Mouse (Mus musculus) lung, postnatal 0 days (tissue): ENCODE results near the gene Polr3f. TPM values are rescaled to one million over a fixed set of nuclear protein-coding genes. Genes with fewer than 3 reads are reported as not detected.
A peak's percentile ranks its signal among the peaks of the same experiment; 100 is the strongest.

Experiments
- ATAC-seq: fragments of 200-750 bp; cut with Nextera tagmentation; 2 replicates; pipeline ENCODE4 v1.8.0; 2017; ENCODE audit warnings: moderate library complexity
- DNase-seq: peaks from one replicate; pipeline ENCODE4 v3.0.0-alpha.2; 2016; ENCODE audit warnings: low spot score
- H3K27ac ChIP-seq: fragments of 300-500 bp; sonication (generic); 2 replicates; pipeline ENCODE4 v1.5.1; 2014; ENCODE audit warnings: antibody characterized with exemption, mild to moderate bottlenecking, low read length, mixed read lengths
- H3K27me3 ChIP-seq: fragments of 300-500 bp; sonication (generic); replicated peaks from 2 replicates; pipeline ENCODE4 v1.6.1; 2014; ENCODE audit warnings: low read length, mixed read lengths; ENCODE audit not compliant: insufficient read depth
- H3K36me3 ChIP-seq: fragments of 300-500 bp; sonication (generic); 2 replicates; pipeline ENCODE4 v1.6.1; 2014; ENCODE audit warnings: low read length, mixed read lengths; ENCODE audit not compliant: insufficient read depth
- H3K4me1 ChIP-seq: fragments of 300-500 bp; sonication (generic); 2 replicates; pipeline ENCODE4 v1.6.1; 2014; ENCODE audit warnings: antibody characterized with exemption, low read depth, low read length, mixed read lengths; ENCODE audit not compliant: insufficient read depth
- H3K4me2 ChIP-seq: fragments of 300-500 bp; sonication (generic); replicated peaks from 2 replicates; pipeline ENCODE4 v1.6.1; 2014; ENCODE audit warnings: low read depth, mild to moderate bottlenecking, low read length, moderate library complexity, mixed read lengths
- H3K4me3 ChIP-seq: fragments of 300-500 bp; sonication (generic); 2 replicates; pipeline ENCODE4 v1.5.1; 2014; ENCODE audit warnings: low read depth, low read length
- H3K9ac ChIP-seq: fragments of 300-500 bp; sonication (generic); replicated peaks from 2 replicates; pipeline ENCODE4 v1.6.1; 2014; ENCODE audit warnings: low read depth, mild to moderate bottlenecking
- H3K9me3 ChIP-seq: fragments of 300-500 bp; sonication (generic); 2 replicates; pipeline ENCODE4 v1.6.1; 2016; ENCODE audit warnings: low read length, mixed read lengths
- CTCF ChIP-seq: IDR thresholded peaks from 2 replicates; pipeline ENCODE4 v1.5.1; 2016; ENCODE audit warnings: antibody characterized with exemption, mild to moderate bottlenecking
- EP300 ChIP-seq: IDR thresholded peaks from 2 replicates; pipeline ENCODE4 v1.6.1; 2016; ENCODE audit warnings: antibody characterized with exemption, mild to moderate bottlenecking, control low read depth
- WGBS: fragments of 180-500 bp; shearing (Covaris S2); extraction: QIAGEN DNeasy Blood & Tissue Kit; methylation state at CpG from one replicate; pipeline ENCODE4 v1.1.7; 2014; 5-methylcytosine and 5-hydroxymethylcytosine counted together
- polyA plus RNA-seq: library from polyadenylated mRNA; unstranded; fragments of >200 nt; fragmentation: Nextera tagmentation; extraction: Ambion mirVana; gene quantifications from 2 replicates; pipeline ENCODE4 v1.2.1, GENCODE M21; 2015

Polr3f gene
- polyA plus RNA-seq = 11.5 and 11.9 TPM in 2 replicates

- Histone ChIP-seq H3K36me3 (no peaks in the 10 kb centered on the region; the same call in 1 of the 2 replicates), H3K9ac (peak within 1 kb of the TSS; percentile 97), H3K27ac (peak within 1 kb of the TSS; percentile 92), H3K9me3 (no peaks in the 10 kb centered on the region), H3K27me3 (no peaks in the 10 kb centered on the region), H3K4me2 (peak within 1 kb of the TSS; percentile 87), H3K4me3 (peak within 1 kb of the TSS; percentile 93), H3K4me1 (no peaks in the 10 kb centered on the region)
- DNase-seq (peak; percentile 99), ATAC-seq (peak; percentile 99)
- peak; percentile 80 for TF ChIP-seq EP300
- TF ChIP-seq CTCF = peak; percentile 30; the same call in 1 of the 2 replicates
- under 1% methylated on average over 56 of the region's 56 CpGs for whole genome bisulfite sequencing
These were observed at the start of gene Polr3f, which contains the start of gene Dzank1 for GRCm38 (mm10) chr2:144526981-144527820. Polr3f (plus strand) TSS chr2:144527718. Dzank1 (minus strand) TSS chr2:144527414.

- no peak for ATAC-seq
- Histone ChIP-seq H3K27me3 (no peaks in the 10 kb centered on the region), H3K4me3 (no peak overlapping the region), H3K4me1 (no peaks in the 10 kb centered on the region), H3K9me3 (no peaks in the 10 kb centered on the region), H3K36me3 (no peaks in the 10 kb centered on the region), H3K9ac (no peak overlapping the region), H3K27ac (no peak overlapping the region), H3K4me2 (no peak overlapping the region)
- TF ChIP-seq EP300 (no peak), CTCF (no peak)
- 76% methylated on average over 2 of the region's 2 CpGs for WGBS
- no peak for DNase-seq
These were observed 48.1 kb upstream of the Polr3f start for GRCm38 (mm10) chr2:144479421-144479820.

GRCm38 (mm10) chr2:144484084-144484483 is 43.4 kb upstream of the Polr3f start:
- H3K36me3 ChIP-seq = no peaks in the 10 kb centered on the region
- no peaks in the 10 kb centered on the region for H3K9me3 ChIP-seq
- H3K4me2 ChIP-seq = no peak overlapping the region
- no peak overlapping the region for H3K9ac ChIP-seq
- no peak overlapping the region for H3K27ac ChIP-seq
- H3K4me1 ChIP-seq = no peaks in the 10 kb centered on the region
- WGBS = 41% methylated on average over 1 of the region's 1 CpGs
- H3K27me3 ChIP-seq = no peaks in the 10 kb centered on the region
- DNase-seq (no peak), ATAC-seq (no peak)
- TF ChIP-seq CTCF (no peak), EP300 (no peak)
- no peak overlapping the region for H3K4me3 ChIP-seq

- Histone ChIP-seq H3K27ac (no peak overlapping the region), H3K4me1 (no peaks in the 10 kb centered on the region), H3K4me2 (no peak overlapping the region), H3K27me3 (no peaks in the 10 kb centered on the region), H3K4me3 (no peak overlapping the region), H3K9ac (no peak overlapping the region), H3K9me3 (no peaks in the 10 kb centered on the region), H3K36me3 (no peaks in the 10 kb centered on the region)
- WGBS = 71% methylated on average over 7 of the region's 7 CpGs
- ATAC-seq = no peak
- no peak for TF ChIP-seq CTCF
- TF ChIP-seq EP300 = no peak
- no peak for DNase-seq
These were observed 42.1 kb upstream of the Polr3f start for GRCm38 (mm10) chr2:144485439-144485838.

- Histone ChIP-seq H3K27ac (no peak overlapping the region), H3K9me3 (no peaks in the 10 kb centered on the region)
These were observed 40.0 kb upstream of the Polr3f start for GRCm38 (mm10) chr2:144487476-144487875.

GRCm38 (mm10) chr2:144489342-144489741 is 38.2 kb upstream of the Polr3f start:
- no peaks in the 10 kb centered on the region for H3K36me3 ChIP-seq
- H3K4me3 ChIP-seq = no peak overlapping the region
- no peaks in the 10 kb centered on the region for H3K27me3 ChIP-seq
- no peak for ATAC-seq
- H3K9ac ChIP-seq = no peak overlapping the region
- no peaks in the 10 kb centered on the region for H3K9me3 ChIP-seq
- no peak for DNase-seq
- H3K4me1 ChIP-seq = no peaks in the 10 kb centered on the region
- no peak overlapping the region for H3K4me2 ChIP-seq
- WGBS = 84% methylated on average over 5 of the region's 5 CpGs
- TF ChIP-seq EP300 (no peak), CTCF (no peak)
- H3K27ac ChIP-seq = no peak overlapping the region

More at GRCm38 (mm10) chr2:144487476-144487875, 40.0 kb upstream of the Polr3f start:
- H3K27me3 ChIP-seq = no peaks in the 10 kb centered on the region
- no peak overlapping the region for H3K9ac ChIP-seq
- 55% methylated on average over 6 of the region's 6 CpGs for WGBS
- no peak overlapping the region for H3K4me2 ChIP-seq
- H3K36me3 ChIP-seq = no peaks in the 10 kb centered on the region
- ATAC-seq = no peak
- H3K4me3 ChIP-seq = no peak overlapping the region
- H3K4me1 ChIP-seq = no peaks in the 10 kb centered on the region
- TF ChIP-seq CTCF (no peak), EP300 (no peak)
- no peak for DNase-seq
